Mouse (Mus musculus): ENCODE results near the gene Pom121l2. TPM values are rescaled to one million over a fixed set of nuclear protein-coding genes. Genes with fewer than 3 reads are reported as not detected.

The Pom121l2 gene
- polyA plus RNA-seq (2015; fragmentation: Nextera tagmentation; extraction: Ambion mirVana), result 0.14 and 0.18 TPM in 2 replicates

GRCm38 (mm10) chr13:21980981-21981802, at the start of gene Pom121l2:
Gene Pom121l2, plus strand, starts transcription at chr13:21981194.
- no peak for DNase-seq (ENCODE audit: low spot score)

- no peak for DNase-seq (ENCODE audit: low spot score)
Measured at GRCm38 (mm10) chr13:21931740-21932139, 49.3 kb upstream of the Pom121l2 start.

GRCm38 (mm10) chr13:21933626-21934548, 47.1 kb upstream of the Pom121l2 start:
- peak; percentile 50 for DNase-seq (ENCODE audit: low spot score)

GRCm38 (mm10) chr13:21934982-21935791, 45.8 kb upstream of the Pom121l2 start:
- DNase-seq (ENCODE audit: low spot score), result peak; percentile 80

- DNase-seq (ENCODE audit: low spot score), result no peak
Measured at GRCm38 (mm10) chr13:21935833-21936232, 45.2 kb upstream of the Pom121l2 start.

- peak; percentile 92 for DNase-seq (ENCODE audit: low spot score)
Measured at GRCm38 (mm10) chr13:21936968-21937367, 44.0 kb upstream of the Pom121l2 start.

- peak; percentile 94 for DNase-seq (ENCODE audit: low spot score)
Measured at GRCm38 (mm10) chr13:21940213-21940612, 40.8 kb upstream of the Pom121l2 start.

- DNase-seq (ENCODE audit: low spot score), result peak; percentile 78
Measured at GRCm38 (mm10) chr13:21940811-21941321, 40.1 kb upstream of the Pom121l2 start.

- no peak for DNase-seq (ENCODE audit: low spot score)
Measured at GRCm38 (mm10) chr13:21943644-21944043, 37.4 kb upstream of the Pom121l2 start.

GRCm38 (mm10) chr13:21944592-21944925, 36.4 kb upstream of the Pom121l2 start:
- no peak for DNase-seq (ENCODE audit: low spot score)

- DNase-seq (ENCODE audit: low spot score), result peak; percentile 90
Measured at GRCm38 (mm10) chr13:21944926-21945740, 35.9 kb upstream of the Pom121l2 start, which contains the start of gene Zfp184. Gene Zfp184, plus strand, starts transcription at chr13:21945094.

- no peak for DNase-seq (ENCODE audit: low spot score)
Measured at GRCm38 (mm10) chr13:21969269-21969668, 11.7 kb upstream of the Pom121l2 start.

- DNase-seq (ENCODE audit: low spot score), result no peak
Measured at GRCm38 (mm10) chr13:21969816-21970215, 11.2 kb upstream of the Pom121l2 start.

- no peak for DNase-seq (ENCODE audit: low spot score)
Measured at GRCm38 (mm10) chr13:21971641-21972040, 9.4 kb upstream of the Pom121l2 start.

- peak; percentile 92 for DNase-seq (ENCODE audit: low spot score)
Measured at GRCm38 (mm10) chr13:21974221-21974725, 6.7 kb upstream of the Pom121l2 start.

- peak; percentile 93 for DNase-seq (ENCODE audit: low spot score)
Measured at GRCm38 (mm10) chr13:21974726-21975473, 6.1 kb upstream of the Pom121l2 start.

- DNase-seq (ENCODE audit: low spot score), result no peak
Measured at GRCm38 (mm10) chr13:21981803-21982193, 804 bp downstream of the Pom121l2 start.

GRCm38 (mm10) chr13:21984486-21984885, 3.5 kb downstream of the Pom121l2 start:
- DNase-seq (ENCODE audit: low spot score), result no peak

- DNase-seq (ENCODE audit: low spot score), result no peak
Measured at GRCm38 (mm10) chr13:21992550-21992949, 11.6 kb downstream of the Pom121l2 start.
